Mouse (Mus musculus): ENCODE measurements around the gene Cdhr5.
"Not testable (repeated sequence)": the region's sequence is repeated elsewhere in the genome, so short reads cannot be mapped to it uniquely, and the experiment has no call there.

GRCm38 (mm10) chr7:141250486-141250885 lies 26.1 kb downstream of the Cdhr5 start:
- TF ChIP-seq CTCF, EP300 (IDR thresholded peaks at IDR 0.05): not testable (repeated sequence)
